Mouse (Mus musculus): ENCODE measurements around the gene Foxp2.
A peak's percentile ranks its signal among the peaks of the same experiment; 100 is the strongest.

Foxp2 gene

GRCm38 (mm10) chr6:15378261-15378660, 477.1 kb downstream of the Foxp2 start:
- peak; percentile 9 for DNase-seq

GRCm38 (mm10) chr6:15396462-15396861, 495.3 kb downstream of the Foxp2 start:
- DNase-seq: no peak

GRCm38 (mm10) chr6:15397485-15397884, 496.3 kb downstream of the Foxp2 start:
- no peak for DNase-seq

- DNase-seq: no peak
These were observed 500.0 kb downstream of the Foxp2 start for GRCm38 (mm10) chr6:15401138-15401537.

GRCm38 (mm10) chr6:15402026-15402425, 500.9 kb downstream of the Foxp2 start:
- DNase-seq: no peak

GRCm38 (mm10) chr6:15415099-15415498, 514.0 kb downstream of the Foxp2 start:
- DNase-seq: no peak

GRCm38 (mm10) chr6:15459701-15460100, 558.6 kb downstream of the Foxp2 start:
- DNase-seq: no peak

GRCm38 (mm10) chr6:15463390-15463789, 562.2 kb downstream of the Foxp2 start:
- DNase-seq: no peak

- no peak for DNase-seq
These were observed 564.3 kb downstream of the Foxp2 start for GRCm38 (mm10) chr6:15465471-15465870.

- no peak for DNase-seq
These were observed 565.5 kb downstream of the Foxp2 start for GRCm38 (mm10) chr6:15466634-15467033.

GRCm38 (mm10) chr6:15486909-15487308, 585.8 kb downstream of the Foxp2 start:
- no peak for DNase-seq

Data from kidney, adult 18-20 months (tissue).